Mouse (Mus musculus): ENCODE results near the gene Sipa1l1. TPM values are rescaled to one million over a fixed set of nuclear protein-coding genes. Genes with fewer than 3 reads are reported as not detected.

Sipa1l1 gene
- polyA plus RNA-seq, 1 experiment from 2014 or later, result 32.8 TPM

- 0 out of 2 replicates have a peak, but pooled peaks have one; percentile 14 for ATAC-seq (ENCODE audit: insufficient read depth, low FRiP score)
- Histone ChIP-seq H3K9ac (ENCODE audit: low read length) (no peak overlapping the region), H3K36me3 (ENCODE audit: control insufficient read depth, insufficient read depth, low read length) (no peaks in the 10 kb centered on the region), H3K27ac (ENCODE audit: low read length) (peak overlapping the region; percentile 64), H3K4me1 (ENCODE audit: control insufficient read depth, insufficient read depth, low read length) (peaks cover 51% of the 10 kb centered on the region), H3K27me3 (ENCODE audit: control insufficient read depth, insufficient read depth, low read length) (no peaks in the 10 kb centered on the region), H3K9me3 (replicated peaks; ENCODE audit: control insufficient read depth, low read length) (no peaks in the 10 kb centered on the region), H3K4me3 (replicated peaks; ENCODE audit: low read length) (no peak overlapping the region), H3K4me2 (ENCODE audit: low read depth, low read length) (peak overlapping the region; percentile 9; the same call in 1 of the 2 replicates)
- 54% methylated on average over 9 of the region's 9 CpGs for WGBS
Measured at GRCm38 (mm10) chr12:82188321-82189075, 19.4 kb downstream of the Sipa1l1 start.

DNA sequence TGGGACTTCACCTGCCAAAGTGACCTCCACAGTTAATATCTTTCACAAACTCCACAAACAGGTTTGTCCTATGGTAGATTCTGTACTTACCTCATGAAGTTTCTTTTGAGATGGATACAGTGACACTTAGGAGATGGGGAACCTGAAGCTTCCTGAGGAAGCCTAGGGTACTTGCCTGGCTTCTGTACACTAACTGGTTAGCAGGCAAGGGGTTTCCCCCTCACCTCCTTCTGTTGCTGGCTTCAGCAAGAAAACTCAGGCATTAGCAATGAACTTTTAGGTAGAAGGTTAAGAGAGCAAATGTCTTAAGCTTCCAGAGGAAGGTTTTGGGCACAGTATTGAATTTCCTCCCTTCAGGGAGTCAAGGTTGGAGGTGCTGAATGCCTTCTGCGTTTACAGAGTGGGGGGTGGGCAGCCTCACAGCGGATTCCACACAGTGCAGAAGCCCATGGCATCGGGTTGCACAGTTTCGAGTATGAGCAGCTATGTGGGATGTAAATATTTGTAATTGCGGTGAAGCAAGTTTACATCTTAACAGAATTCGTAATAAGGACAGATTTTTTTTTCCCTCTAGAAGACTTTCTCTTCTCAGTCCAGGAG lies 20.1 kb downstream of the Sipa1l1 start:
- H3K27me3 ChIP-seq (ENCODE audit: control insufficient read depth, insufficient read depth, low read length), result no peaks in the 10 kb centered on the region
- WGBS, result 10% methylated on average over 6 of the region's 6 CpGs
- H3K9me3 ChIP-seq (replicated peaks; ENCODE audit: control insufficient read depth, low read length), result no peaks in the 10 kb centered on the region
- H3K27ac ChIP-seq (ENCODE audit: low read length), result peak overlapping the region; percentile 64
- H3K4me2 ChIP-seq (ENCODE audit: low read depth, low read length), result peak overlapping the region; percentile 42
- ATAC-seq (ENCODE audit: insufficient read depth, low FRiP score), result peak; percentile 63; the same call in 1 of the 2 replicates
- H3K9ac ChIP-seq (ENCODE audit: low read length), result 0 out of 2 replicates have a peak overlapping the region, but pooled peaks have one; percentile 6
- no peaks in the 10 kb centered on the region for H3K36me3 ChIP-seq (ENCODE audit: control insufficient read depth, insufficient read depth, low read length)
- H3K4me1 ChIP-seq (ENCODE audit: control insufficient read depth, insufficient read depth, low read length), result peaks cover 51% of the 10 kb centered on the region
- peak overlapping the region; percentile 22 for H3K4me3 ChIP-seq (replicated peaks; ENCODE audit: low read length)

- Histone ChIP-seq H3K4me1 (ENCODE audit: control insufficient read depth, insufficient read depth, low read length) (peaks cover 51% of the 10 kb centered on the region), H3K4me2 (ENCODE audit: low read depth, low read length) (peak overlapping the region; percentile 42), H3K9me3 (replicated peaks; ENCODE audit: control insufficient read depth, low read length) (no peaks in the 10 kb centered on the region), H3K36me3 (ENCODE audit: control insufficient read depth, insufficient read depth, low read length) (no peaks in the 10 kb centered on the region), H3K27me3 (ENCODE audit: control insufficient read depth, insufficient read depth, low read length) (no peaks in the 10 kb centered on the region), H3K4me3 (replicated peaks; ENCODE audit: low read length) (peak overlapping the region; percentile 22), H3K27ac (ENCODE audit: low read length) (peak overlapping the region; percentile 64), H3K9ac (ENCODE audit: low read length) (0 out of 2 replicates have a peak overlapping the region, but pooled peaks have one; percentile 8)
- WGBS, result 40% methylated on average over 16 of the region's 16 CpGs
- ATAC-seq (ENCODE audit: insufficient read depth, low FRiP score), result 0 out of 2 replicates have a peak, but pooled peaks have one; percentile 34
Measured at GRCm38 (mm10) chr12:82189715-82190581, 20.8 kb downstream of the Sipa1l1 start.

DNA sequence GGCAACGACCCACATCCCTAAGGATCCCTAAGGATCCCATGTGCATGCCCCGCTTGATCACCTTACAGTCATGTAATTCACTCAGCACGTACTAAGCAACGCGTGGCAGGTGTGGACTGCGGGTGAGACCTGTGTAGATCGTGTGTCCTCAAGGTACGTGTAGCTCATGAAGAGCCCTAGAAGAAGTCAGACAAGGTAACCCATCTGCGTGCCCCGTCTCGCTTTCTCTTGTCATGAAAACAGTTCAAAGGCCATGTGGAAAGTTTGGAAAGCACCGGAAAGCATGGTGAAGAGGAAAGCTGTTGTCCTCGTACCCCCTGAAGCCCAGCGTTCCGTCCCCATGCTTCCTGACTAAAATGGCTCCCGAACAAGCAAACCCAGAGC lies 21.5 kb downstream of the Sipa1l1 start:
- Histone ChIP-seq H3K36me3 (ENCODE audit: control insufficient read depth, insufficient read depth, low read length) (no peaks in the 10 kb centered on the region), H3K9me3 (replicated peaks; ENCODE audit: control insufficient read depth, low read length) (no peaks in the 10 kb centered on the region), H3K9ac (ENCODE audit: low read length) (no peak overlapping the region), H3K4me2 (ENCODE audit: low read depth, low read length) (peak overlapping the region; percentile 42; the same call in 1 of the 2 replicates), H3K27me3 (ENCODE audit: control insufficient read depth, insufficient read depth, low read length) (no peaks in the 10 kb centered on the region), H3K27ac (ENCODE audit: low read length) (no peak overlapping the region), H3K4me1 (ENCODE audit: control insufficient read depth, insufficient read depth, low read length) (peaks cover 51% of the 10 kb centered on the region), H3K4me3 (replicated peaks; ENCODE audit: low read length) (no peak overlapping the region)
- no peak for ATAC-seq (ENCODE audit: insufficient read depth, low FRiP score)
- 88% methylated on average over 16 of the region's 16 CpGs for WGBS

- WGBS, result 74% methylated on average over 5 of the region's 5 CpGs
- Histone ChIP-seq H3K4me1 (ENCODE audit: control insufficient read depth, insufficient read depth, low read length) (peaks cover 52% of the 10 kb centered on the region), H3K9me3 (replicated peaks; ENCODE audit: control insufficient read depth, low read length) (no peaks in the 10 kb centered on the region), H3K4me3 (replicated peaks; ENCODE audit: low read length) (no peak overlapping the region), H3K27me3 (ENCODE audit: control insufficient read depth, insufficient read depth, low read length) (no peaks in the 10 kb centered on the region), H3K4me2 (ENCODE audit: low read depth, low read length) (no peak overlapping the region), H3K9ac (ENCODE audit: low read length) (no peak overlapping the region), H3K27ac (ENCODE audit: low read length) (no peak overlapping the region), H3K36me3 (ENCODE audit: control insufficient read depth, insufficient read depth, low read length) (no peaks in the 10 kb centered on the region)
- no peak for ATAC-seq (ENCODE audit: insufficient read depth, low FRiP score)
Measured at GRCm38 (mm10) chr12:82191686-82192085, 22.6 kb downstream of the Sipa1l1 start.

DNA sequence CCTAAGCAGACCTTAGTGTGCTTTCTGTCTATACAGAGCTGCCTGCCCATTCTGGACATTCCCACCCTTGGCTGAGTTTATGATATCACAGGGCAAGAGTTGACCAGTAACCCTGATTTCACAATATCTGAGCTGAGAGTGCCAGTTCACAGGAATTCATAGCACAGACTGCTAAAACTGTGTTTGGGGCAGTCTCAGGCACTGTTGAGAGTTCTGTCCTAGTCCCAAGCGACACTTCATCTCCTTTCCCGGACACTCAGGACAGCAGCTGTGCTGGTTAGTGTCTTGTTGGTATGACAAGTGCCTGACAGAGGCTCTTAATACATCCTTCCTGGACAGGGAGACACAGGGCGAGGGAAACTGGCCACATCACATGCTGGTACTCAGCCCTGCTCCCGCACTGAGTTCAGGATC lies 23.5 kb downstream of the Sipa1l1 start:
- Histone ChIP-seq H3K27me3 (ENCODE audit: control insufficient read depth, insufficient read depth, low read length) (no peaks in the 10 kb centered on the region), H3K4me3 (replicated peaks; ENCODE audit: low read length) (no peak overlapping the region), H3K27ac (ENCODE audit: low read length) (no peak overlapping the region), H3K4me2 (ENCODE audit: low read depth, low read length) (no peak overlapping the region), H3K36me3 (ENCODE audit: control insufficient read depth, insufficient read depth, low read length) (no peaks in the 10 kb centered on the region), H3K9ac (ENCODE audit: low read length) (0 out of 2 replicates have a peak overlapping the region, but pooled peaks have one; percentile 3), H3K9me3 (replicated peaks; ENCODE audit: control insufficient read depth, low read length) (no peaks in the 10 kb centered on the region), H3K4me1 (ENCODE audit: control insufficient read depth, insufficient read depth, low read length) (peaks cover 48% of the 10 kb centered on the region)
- no peak for ATAC-seq (ENCODE audit: insufficient read depth, low FRiP score)
- WGBS, result 63% methylated on average over 4 of the region's 4 CpGs

DNA sequence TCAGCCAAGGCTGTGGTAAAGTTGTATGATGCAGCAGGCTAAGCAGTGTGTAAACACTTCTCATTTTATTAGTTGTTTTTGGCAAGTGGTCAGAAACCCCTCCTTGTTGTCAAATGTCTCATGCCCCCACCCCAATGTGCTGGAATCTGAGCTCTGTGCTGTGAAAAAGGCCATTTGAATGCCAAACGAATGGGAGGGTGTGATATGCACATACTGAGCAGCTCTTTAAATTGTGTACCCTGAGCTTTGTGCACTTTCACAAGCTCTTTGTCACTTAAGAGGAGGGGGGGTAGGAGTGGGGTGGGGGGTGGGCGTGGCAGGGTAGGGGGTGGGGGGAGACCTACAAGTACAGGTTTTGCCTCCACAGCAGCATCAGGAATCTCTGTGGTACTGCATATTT lies 24.4 kb downstream of the Sipa1l1 start:
- H3K4me2 ChIP-seq (ENCODE audit: low read depth, low read length), result no peak overlapping the region
- H3K36me3 ChIP-seq (ENCODE audit: control insufficient read depth, insufficient read depth, low read length), result no peaks in the 10 kb centered on the region
- H3K27me3 ChIP-seq (ENCODE audit: control insufficient read depth, insufficient read depth, low read length), result no peaks in the 10 kb centered on the region
- no peaks in the 10 kb centered on the region for H3K9me3 ChIP-seq (replicated peaks; ENCODE audit: control insufficient read depth, low read length)
- ATAC-seq (ENCODE audit: insufficient read depth, low FRiP score), result no peak
- peaks cover 40% of the 10 kb centered on the region for H3K4me1 ChIP-seq (ENCODE audit: control insufficient read depth, insufficient read depth, low read length)
- H3K4me3 ChIP-seq (replicated peaks; ENCODE audit: low read length), result no peak overlapping the region
- WGBS, result 45% methylated on average over 2 of the region's 2 CpGs
- H3K9ac ChIP-seq (ENCODE audit: low read length), result no peak overlapping the region
- no peak overlapping the region for H3K27ac ChIP-seq (ENCODE audit: low read length)

DNA sequence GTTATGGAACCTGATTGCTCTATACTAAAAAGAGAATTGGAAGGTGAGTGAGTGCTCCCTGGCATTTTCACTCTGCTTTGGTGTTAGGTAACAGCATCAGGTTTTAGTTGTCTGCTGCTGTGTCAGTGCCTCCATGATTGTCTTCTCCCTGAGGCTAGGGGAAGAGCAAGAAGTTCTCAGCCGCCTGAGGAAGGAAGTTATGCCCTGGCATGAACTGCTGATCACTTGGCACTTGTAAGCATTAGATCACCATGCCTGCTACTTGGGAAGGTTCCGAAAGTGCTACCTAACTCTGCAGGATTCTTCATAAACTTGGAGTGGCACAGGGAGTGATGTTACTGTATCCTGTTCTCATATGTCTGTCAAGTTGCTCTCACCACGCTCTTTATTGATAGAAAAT lies 25.8 kb downstream of the Sipa1l1 start:
- H3K9ac ChIP-seq (ENCODE audit: low read length), result no peak overlapping the region
- no peak for ATAC-seq (ENCODE audit: insufficient read depth, low FRiP score)
- H3K27ac ChIP-seq (ENCODE audit: low read length), result no peak overlapping the region
- H3K9me3 ChIP-seq (replicated peaks; ENCODE audit: control insufficient read depth, low read length), result no peaks in the 10 kb centered on the region
- WGBS, result 81% methylated on average over 3 of the region's 3 CpGs
- H3K27me3 ChIP-seq (ENCODE audit: control insufficient read depth, insufficient read depth, low read length), result no peaks in the 10 kb centered on the region
- no peaks in the 10 kb centered on the region for H3K36me3 ChIP-seq (ENCODE audit: control insufficient read depth, insufficient read depth, low read length)
- no peak overlapping the region for H3K4me3 ChIP-seq (replicated peaks; ENCODE audit: low read length)
- H3K4me2 ChIP-seq (ENCODE audit: low read depth, low read length), result no peak overlapping the region
- H3K4me1 ChIP-seq (ENCODE audit: control insufficient read depth, insufficient read depth, low read length), result peaks cover 28% of the 10 kb centered on the region

Data from stomach, embryonic 16.5 days (tissue).